ENCODE assay signal across 15 mouse cellular contexts in the genomic region with DNA sequence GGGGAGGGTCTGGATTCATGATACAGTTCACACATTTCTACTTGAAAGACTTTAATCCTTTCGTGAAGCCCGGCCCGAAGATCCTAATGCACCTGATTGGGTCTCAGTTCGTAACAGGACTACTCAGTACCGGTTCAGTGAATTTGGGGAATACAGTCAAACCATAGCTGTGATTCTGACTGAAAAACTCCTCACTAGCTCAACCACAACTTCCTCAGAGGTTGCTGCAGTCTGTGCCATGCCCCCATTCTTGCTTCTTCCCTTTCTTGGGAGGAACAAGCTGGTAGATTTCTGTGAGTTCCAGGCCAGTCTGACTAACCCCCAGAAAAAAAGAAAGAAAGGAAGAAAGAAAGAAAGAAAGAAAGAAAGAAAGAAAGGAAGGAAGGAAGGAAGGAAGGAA.
"Had no signal": no experiment of that assay in that cellular context is flagged by ENCODE, and none has a peak within 500 bp of the region (broad histone marks: within the 10 kb centered on the region; RNA-seq: fewer than 3 reads in every experiment).

No protein-coding gene starts in this region.

- DNase-seq: lung, adult 18-20 months; lung, embryonic 14.5 days; lung, postnatal 10 days; lung, postnatal 4 days; right cerebral cortex, postnatal 14 days; right cerebral cortex, postnatal 4 days; spleen, adult 18-20 months; thymus, adult 18-20 months; thymus, postnatal 14 days; thymus, postnatal 36 days had no signal

- H3K36me3 ChIP-seq: midbrain, embryonic 13.5 days; midbrain, embryonic 15.5 days; neural tube, embryonic 12.5 days had no signal

- H3K27ac ChIP-seq: midbrain, embryonic 13.5 days; midbrain, embryonic 15.5 days; neural tube, embryonic 12.5 days had no signal

- H3K9me3 ChIP-seq: megakaryocyte, embryonic 14.5 days; midbrain, embryonic 13.5 days; midbrain, embryonic 15.5 days; neural tube, embryonic 12.5 days had no signal

- ATAC-seq: midbrain, embryonic 13.5 days; midbrain, embryonic 15.5 days had no signal

- H3K4me2 ChIP-seq: lung, embryonic 14.5 days; midbrain, embryonic 11.5 days; midbrain, embryonic 13.5 days; midbrain, embryonic 15.5 days; neural tube, embryonic 12.5 days had no signal

- H3K4me3 ChIP-seq: megakaryocyte, embryonic 14.5 days; midbrain, embryonic 13.5 days; midbrain, embryonic 15.5 days; neural tube, embryonic 12.5 days had no signal

- H3K4me1 ChIP-seq: midbrain, embryonic 13.5 days; midbrain, embryonic 15.5 days; neural tube, embryonic 12.5 days had no signal

- H3K9ac ChIP-seq: lung, embryonic 14.5 days; midbrain, embryonic 13.5 days; midbrain, embryonic 15.5 days; neural tube, embryonic 12.5 days had no signal

- H3K27me3 ChIP-seq: midbrain, embryonic 13.5 days; midbrain, embryonic 15.5 days; neural tube, embryonic 12.5 days had no signal
